Mouse (Mus musculus): ENCODE results near the gene Fgf22. TPM values are rescaled to one million over a fixed set of nuclear protein-coding genes. Genes with fewer than 3 reads are reported as not detected.

Gene Fgf22
- 5.9 and 7.2 TPM in 2 replicates for polyA plus RNA-seq (2021; fragmentation: Nextera tagmentation)
- long read RNA-seq, experiment 1, partial matches to known transcripts: 0 of 7 reads
- long read RNA-seq, experiment 1, other reads (novel, unspliced or antisense): 3 of 7 reads
- long read RNA-seq, experiment 2, transcript Fgf22-202 (3 exons, 2,167 nt): major isoform, 6 of 11 reads
- long read RNA-seq, experiment 2, partial matches to known transcripts: 0 of 11 reads
- long read RNA-seq, experiment 2, other reads (novel, unspliced or antisense): 2 of 11 reads

DNA sequence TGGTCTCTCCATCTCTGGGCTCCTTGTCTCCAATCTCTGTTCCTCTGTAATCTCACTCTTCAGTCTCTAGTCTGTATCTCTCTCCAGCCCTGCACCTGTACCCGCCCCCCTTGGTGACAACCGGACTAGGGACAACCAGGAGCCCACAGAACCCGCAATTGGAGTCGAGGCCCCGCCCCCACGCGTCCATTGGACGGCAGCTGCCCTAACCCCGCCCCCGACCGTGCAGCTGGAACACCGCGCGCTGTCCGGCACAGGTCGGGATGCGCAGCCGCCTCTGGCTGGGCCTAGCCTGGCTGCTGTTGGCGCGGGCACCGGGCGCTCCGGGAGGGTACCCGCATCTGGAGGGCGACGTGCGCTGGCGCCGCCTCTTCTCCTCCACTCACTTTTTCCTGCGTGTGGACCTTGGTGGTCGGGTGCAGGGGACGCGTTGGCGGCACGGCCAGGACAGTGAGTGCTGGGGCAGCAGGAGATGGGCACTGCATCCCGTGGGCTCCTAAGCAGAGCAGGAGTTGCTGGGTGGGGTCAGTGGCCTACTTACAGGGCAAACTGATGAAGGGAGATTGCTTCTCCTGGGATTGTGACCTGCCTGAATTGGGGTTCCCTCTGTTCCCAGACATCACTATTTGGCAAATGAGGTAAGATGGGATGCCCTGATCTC is at the start of gene Fgf22:
Fgf22 (plus strand) TSS at position 221 of the 661 bp plus-strand sequence.

DNA sequence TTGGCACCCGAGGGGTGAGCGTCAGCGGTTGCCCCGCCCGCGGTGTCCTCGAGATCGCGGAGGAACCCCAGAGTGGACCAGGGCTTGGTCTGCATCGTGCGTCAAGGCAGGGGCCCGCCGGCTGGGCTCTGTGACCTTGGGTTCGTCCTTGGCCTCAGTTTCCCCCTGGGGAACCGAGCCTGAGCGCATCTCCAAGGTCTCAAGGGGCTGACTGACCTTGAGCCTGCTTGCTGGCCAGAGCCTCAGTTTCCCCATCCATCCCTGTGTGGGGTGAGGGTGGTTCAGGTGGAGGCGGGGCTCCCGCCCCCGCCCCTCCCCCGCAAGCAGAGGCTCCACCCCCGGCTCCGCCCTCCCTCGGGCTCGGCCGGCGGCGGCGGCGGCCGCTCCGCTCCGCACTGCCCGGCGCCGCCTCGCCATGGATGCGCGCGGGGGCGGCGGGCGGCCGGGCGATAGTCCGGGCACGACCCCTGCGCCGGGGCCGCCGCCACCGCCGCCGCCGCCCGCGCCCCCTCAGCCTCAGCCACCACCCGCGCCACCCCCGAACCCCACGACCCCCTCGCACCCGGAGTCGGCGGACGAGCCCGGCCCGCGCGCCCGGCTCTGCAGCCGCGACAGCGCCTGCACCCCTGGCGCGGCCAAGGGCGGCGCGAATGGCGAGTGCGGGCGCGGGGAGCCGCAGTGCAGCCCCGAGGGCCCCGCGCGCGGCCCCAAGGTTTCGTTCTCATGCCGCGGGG is 38.5 kb upstream of the Fgf22 start, which contains the start of gene Hcn2:
Hcn2 (plus strand) TSS at position 381 of the 734 bp plus-strand sequence.

DNA sequence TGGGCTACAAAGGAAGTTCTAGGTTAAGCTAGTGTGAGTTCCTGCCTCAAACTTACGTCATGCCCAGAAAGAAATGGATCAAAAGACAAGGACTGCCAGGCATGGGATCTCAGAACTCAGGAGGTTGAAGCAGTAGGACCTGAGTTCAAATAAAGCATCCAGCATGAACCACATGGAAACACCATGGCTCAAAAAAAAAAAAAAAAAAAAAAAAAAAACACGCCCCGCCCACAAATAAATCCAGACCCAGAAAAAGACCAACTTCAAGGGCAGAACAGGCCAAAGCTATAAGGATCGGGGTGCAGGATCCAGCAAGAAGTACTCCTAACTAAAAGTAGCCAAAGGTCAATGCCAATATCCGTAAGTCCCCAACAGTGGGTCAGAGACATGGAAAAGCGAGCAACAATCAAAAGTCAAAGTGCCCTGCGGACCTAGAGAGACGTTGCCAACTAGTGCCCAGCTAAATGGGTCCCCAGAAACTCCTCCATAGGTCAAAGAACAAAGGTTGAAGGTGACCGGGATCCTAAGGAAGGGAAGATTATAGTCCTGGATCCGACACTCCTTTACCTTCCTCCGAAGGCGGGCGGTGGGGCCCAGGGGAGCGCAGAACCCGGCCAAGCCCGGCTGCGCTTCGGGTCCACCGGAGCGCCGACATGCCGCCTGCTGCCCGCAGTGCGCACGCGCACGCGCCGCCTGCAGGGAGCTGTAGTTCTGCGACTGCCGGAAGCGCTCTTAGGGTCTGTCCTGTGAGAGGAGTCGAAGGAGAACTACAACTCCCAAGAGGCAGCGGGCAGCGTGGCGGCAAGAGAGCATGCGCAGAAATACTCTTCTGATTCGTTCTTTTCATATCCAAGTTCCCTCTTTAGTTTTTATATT is 8.7 kb upstream of the Fgf22 start, which contains the start of gene Polrmt:
Polrmt (minus strand) TSS at position 684 of the 876 bp plus-strand sequence.

DNA sequence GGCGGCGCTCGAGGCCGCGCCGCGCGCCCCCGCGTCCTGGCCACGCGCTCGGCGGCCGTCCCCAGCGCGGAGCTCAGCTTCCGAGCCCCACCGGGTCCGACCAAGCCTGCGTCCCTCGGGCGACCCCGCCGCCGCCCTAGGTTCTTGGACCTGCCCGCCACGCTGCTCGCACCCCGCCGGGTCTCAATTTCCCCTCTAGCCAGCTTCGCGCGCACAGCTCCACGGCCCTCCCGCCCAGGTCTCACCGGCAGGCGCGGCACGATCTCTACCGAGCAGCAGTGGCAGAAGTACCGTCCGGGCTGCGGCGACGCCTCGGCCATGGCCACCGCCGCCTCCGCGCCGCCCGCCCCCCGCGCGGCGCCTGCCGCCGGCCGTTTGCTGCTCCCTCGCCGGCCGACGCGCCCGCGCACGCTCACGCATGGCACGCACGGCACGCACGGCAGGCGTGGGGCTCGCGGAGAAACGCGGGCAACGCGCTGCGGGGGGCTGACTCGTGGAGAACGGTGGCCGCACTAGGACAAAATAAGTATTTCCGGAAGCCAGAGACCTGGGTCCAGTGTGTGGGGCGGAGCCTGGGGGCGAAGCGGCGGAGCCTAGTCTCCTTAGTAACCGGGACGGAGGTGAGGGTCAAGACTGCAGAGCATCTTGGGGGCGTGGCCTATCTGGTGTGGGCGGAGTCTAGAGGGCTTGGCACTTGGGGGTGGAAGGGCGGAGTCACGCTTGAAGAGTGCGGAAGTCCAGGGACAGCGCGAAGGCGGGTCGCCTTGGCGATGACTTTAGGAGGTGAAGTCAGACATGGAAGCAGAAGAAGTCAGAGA is 11.8 kb downstream of the Fgf22 start, which contains the start of gene Rnf126:
Rnf126 (minus strand) TSS at position 445 of the 818 bp plus-strand sequence.

DNA sequence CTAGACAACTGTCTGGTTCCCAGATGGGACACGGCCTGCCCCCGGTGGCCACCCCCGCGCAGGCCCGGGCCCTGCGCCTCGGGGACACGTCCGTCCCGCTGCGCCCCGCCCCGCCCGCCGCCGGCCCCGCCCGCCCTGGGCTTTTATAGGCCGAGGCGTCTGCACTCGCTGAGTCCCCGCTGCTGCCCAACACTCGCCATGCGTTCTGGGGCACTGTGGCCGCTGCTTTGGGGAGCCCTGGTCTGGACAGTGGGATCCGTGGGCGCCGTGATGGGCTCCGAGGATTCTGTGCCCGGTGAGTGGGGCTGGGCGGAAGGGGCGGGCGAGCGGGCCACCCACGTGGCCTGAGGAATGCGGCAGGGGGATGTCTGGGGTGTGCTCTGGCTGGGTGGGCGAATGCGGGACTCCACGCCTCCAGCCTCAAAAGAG is 22.2 kb downstream of the Fgf22 start, which contains the start of gene Fstl3:
Fstl3 (plus strand) TSS at position 170 of the 429 bp plus-strand sequence.

DNA sequence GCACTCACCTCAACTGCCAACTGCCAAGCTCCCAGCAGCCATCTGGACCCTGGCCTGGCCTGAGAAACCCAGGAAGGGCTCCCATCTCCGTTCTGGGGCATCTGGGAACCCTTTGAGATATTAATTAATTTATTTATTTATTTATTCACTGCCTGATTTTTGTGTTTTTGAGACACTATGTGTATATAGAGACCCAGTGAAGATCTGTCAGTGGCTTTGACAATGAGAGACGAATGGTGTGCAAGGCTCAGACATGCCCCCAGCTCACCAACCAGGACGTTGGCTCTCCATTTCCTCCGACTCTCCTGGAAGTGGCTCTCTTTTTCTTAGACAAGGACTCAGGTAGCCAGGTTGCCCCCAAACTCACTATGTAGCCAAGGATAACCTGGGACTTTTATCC is 36.0 kb downstream of the Fgf22 start, which contains the start of gene Prss57:
Prss57 (minus strand) TSS at position 101 of the 400 bp plus-strand sequence.

DNA sequence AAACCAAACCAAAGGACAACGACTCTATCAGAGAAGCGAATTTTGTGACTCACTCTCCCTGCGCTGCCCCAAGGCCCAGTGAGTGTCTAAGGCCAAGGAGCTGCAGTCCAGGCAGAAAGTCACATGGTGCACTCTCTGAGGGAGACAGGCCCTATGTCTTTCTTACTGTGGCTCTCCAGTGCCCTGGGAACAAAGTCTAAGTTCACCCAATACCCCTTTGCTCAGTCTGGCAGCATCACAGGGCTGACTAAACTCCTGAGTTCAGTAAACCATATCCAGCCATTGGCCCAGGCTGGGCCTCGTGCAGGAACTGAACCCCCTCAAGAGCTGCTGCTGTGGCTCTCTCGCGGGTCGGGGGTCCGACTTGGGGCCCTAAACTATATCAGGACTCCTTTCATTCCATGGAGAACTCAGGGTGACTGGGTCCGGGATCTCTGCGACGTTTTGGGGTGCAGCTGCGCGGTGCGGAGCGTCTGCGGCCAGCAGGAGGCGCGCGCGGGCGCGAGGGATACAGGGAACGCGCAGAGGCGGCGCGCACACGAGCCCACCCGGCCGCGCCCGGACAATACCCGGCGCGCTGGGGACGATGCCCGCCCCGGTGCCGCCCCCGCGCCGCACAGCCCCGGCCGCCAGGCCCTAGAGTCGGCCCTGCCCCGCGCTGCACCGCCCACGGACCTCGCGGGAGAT is 38.3 kb downstream of the Fgf22 start, which contains the start of gene Palm:
Palm (plus strand) TSS at position 522 of the 687 bp plus-strand sequence.

Other genes with a start within 250 kb of the Fgf22 start
- gene Plpp2, start 221.3 kb upstream of the Fgf22 start, polyA plus RNA-seq (2021; fragmentation: Nextera tagmentation): 6.0 and 8.3 TPM in 2 replicates
- gene Mier2, start 199.9 kb upstream of the Fgf22 start, polyA plus RNA-seq (2021; fragmentation: Nextera tagmentation): 23.5 and 23.7 TPM in 2 replicates
- gene Theg, start 167.7 kb upstream of the Fgf22 start, polyA plus RNA-seq (2021; fragmentation: Nextera tagmentation): 1.4 and 2.3 TPM in 2 replicates
- 0.83 and 1.3 TPM in 2 replicates for gene C2cd4c, start 141.1 kb upstream of the Fgf22 start, polyA plus RNA-seq (2021; fragmentation: Nextera tagmentation)
- gene Shc2, start 117.2 kb upstream of the Fgf22 start, polyA plus RNA-seq (2021; fragmentation: Nextera tagmentation): 2.0 and 14.5 TPM in 2 replicates
- gene Odf3l2, start 109.3 kb upstream of the Fgf22 start, polyA plus RNA-seq (2021; fragmentation: Nextera tagmentation): 0.27 and 0.31 TPM in 2 replicates
- gene Madcam1, start 90.5 kb upstream of the Fgf22 start, polyA plus RNA-seq (2021; fragmentation: Nextera tagmentation): not detected in 2 replicates
- 153 and 198 TPM in 2 replicates for gene Tpgs1, start 85.7 kb upstream of the Fgf22 start, polyA plus RNA-seq (2021; fragmentation: Nextera tagmentation)
- gene Cdc34, start 72.9 kb upstream of the Fgf22 start, polyA plus RNA-seq (2021; fragmentation: Nextera tagmentation): 20.2 and 34.0 TPM in 2 replicates
- 0.33 and 0.59 TPM in 2 replicates for gene Gzmm, start 66.1 kb upstream of the Fgf22 start, polyA plus RNA-seq (2021; fragmentation: Nextera tagmentation)
- 1,192 and 1,209 TPM in 2 replicates for gene Bsg, start 50.6 kb upstream of the Fgf22 start, polyA plus RNA-seq (2021; fragmentation: Nextera tagmentation)
- 2.8 and 11.0 TPM in 2 replicates for gene Hcn2, start 38.4 kb upstream of the Fgf22 start, polyA plus RNA-seq (2021; fragmentation: Nextera tagmentation)
- gene Polrmt, start 8.5 kb upstream of the Fgf22 start, polyA plus RNA-seq (2021; fragmentation: Nextera tagmentation): 16.1 and 23.3 TPM in 2 replicates
- 8.2 and 82.8 TPM in 2 replicates for gene Rnf126, start 11.9 kb downstream of the Fgf22 start, polyA plus RNA-seq (2021; fragmentation: Nextera tagmentation)
- 1.2 and 1.8 TPM in 2 replicates for gene Fstl3, start 22.2 kb downstream of the Fgf22 start, polyA plus RNA-seq (2021; fragmentation: Nextera tagmentation)
- 1.1 and 2.3 TPM in 2 replicates for gene Prss57, start 35.9 kb downstream of the Fgf22 start, polyA plus RNA-seq (2021; fragmentation: Nextera tagmentation)
- 53.6 and 165 TPM in 2 replicates for gene Palm, start 38.5 kb downstream of the Fgf22 start, polyA plus RNA-seq (2021; fragmentation: Nextera tagmentation)
- 0.13 and 0.25 TPM in 2 replicates for gene Misp, start 65.9 kb downstream of the Fgf22 start, polyA plus RNA-seq (2021; fragmentation: Nextera tagmentation)
- 15.2 and 16.7 TPM in 2 replicates for gene Ptbp1, start 99.4 kb downstream of the Fgf22 start, polyA plus RNA-seq (2021; fragmentation: Nextera tagmentation)
- gene Prtn3, start 119.4 kb downstream of the Fgf22 start, polyA plus RNA-seq (2021; fragmentation: Nextera tagmentation): 5.8 and 7.2 TPM in 2 replicates
- 33.9 and 47.5 TPM in 2 replicates for gene Plppr3, start 119.6 kb downstream of the Fgf22 start, polyA plus RNA-seq (2021; fragmentation: Nextera tagmentation)
- gene Elane, start 131.2 kb downstream of the Fgf22 start, polyA plus RNA-seq (2021; fragmentation: Nextera tagmentation): not detected in 2 replicates
- gene Cfd, start 135.8 kb downstream of the Fgf22 start, polyA plus RNA-seq (2021; fragmentation: Nextera tagmentation): not detected in 2 replicates
- 30.8 and 51.7 TPM in 2 replicates for gene Med16, start 153.8 kb downstream of the Fgf22 start, polyA plus RNA-seq (2021; fragmentation: Nextera tagmentation)
- not detected in 2 replicates for gene Gm26602, start 155.8 kb downstream of the Fgf22 start, polyA plus RNA-seq (2021; fragmentation: Nextera tagmentation)
- gene Kiss1r, start 161.9 kb downstream of the Fgf22 start, polyA plus RNA-seq (2021; fragmentation: Nextera tagmentation): 4.6 and 5.7 TPM in 2 replicates
- gene R3hdm4, start 166.1 kb downstream of the Fgf22 start, polyA plus RNA-seq (2021; fragmentation: Nextera tagmentation): 220 and 307 TPM in 2 replicates
- gene Arid3a, start 172.0 kb downstream of the Fgf22 start, polyA plus RNA-seq (2021; fragmentation: Nextera tagmentation): 1.3 and 1.9 TPM in 2 replicates
- 71.4 and 97.3 TPM in 2 replicates for gene Wdr18, start 205.1 kb downstream of the Fgf22 start, polyA plus RNA-seq (2021; fragmentation: Nextera tagmentation)
- 0.11 and 0.25 TPM in 2 replicates for gene Grin3b, start 215.6 kb downstream of the Fgf22 start, polyA plus RNA-seq (2021; fragmentation: Nextera tagmentation)
- gene Tmem259, start 229.3 kb downstream of the Fgf22 start, polyA plus RNA-seq (2021; fragmentation: Nextera tagmentation): 15.5 and 16.3 TPM in 2 replicates
- gene Cnn2, start 233.5 kb downstream of the Fgf22 start, polyA plus RNA-seq (2021; fragmentation: Nextera tagmentation): 9.0 and 11.4 TPM in 2 replicates
- gene Abca7, start 241.4 kb downstream of the Fgf22 start, polyA plus RNA-seq (2021; fragmentation: Nextera tagmentation): 1.4 and 1.5 TPM in 2 replicates

Data from left cerebral cortex, adult 6 months (tissue).